Mouse (Mus musculus) splenic B cell, adult 2 months (primary cell): Measurements from ENCODE around the gene Drg1.
A peak's percentile ranks its signal among the peaks of the same experiment; 100 is the strongest.
"Not testable (repeated sequence)": the region's sequence is repeated elsewhere in the genome, so short reads cannot be mapped to it uniquely, and the experiment has no call there.

Experiments used
- DNase-seq: peaks from one replicate; pipeline ENCODE4 v3.0.0-alpha.2; 2011; ENCODE audit warnings: low read depth, low spot score
- H3K27me3 ChIP-seq: 2 replicates; pipeline ENCODE4 v1.6.1; 2012; ENCODE audit warnings: mild to moderate bottlenecking, low read length, moderate library complexity, mixed read lengths; ENCODE audit not compliant: control insufficient read depth, poor library complexity, insufficient read depth, severe bottlenecking
- H3K36me3 ChIP-seq: 2 replicates; pipeline ENCODE4 v1.6.1; 2012; ENCODE audit warnings: mild to moderate bottlenecking, low read length, moderate library complexity, mixed read lengths; ENCODE audit not compliant: control insufficient read depth, poor library complexity, insufficient read depth, severe bottlenecking

The Drg1 gene

DNA sequence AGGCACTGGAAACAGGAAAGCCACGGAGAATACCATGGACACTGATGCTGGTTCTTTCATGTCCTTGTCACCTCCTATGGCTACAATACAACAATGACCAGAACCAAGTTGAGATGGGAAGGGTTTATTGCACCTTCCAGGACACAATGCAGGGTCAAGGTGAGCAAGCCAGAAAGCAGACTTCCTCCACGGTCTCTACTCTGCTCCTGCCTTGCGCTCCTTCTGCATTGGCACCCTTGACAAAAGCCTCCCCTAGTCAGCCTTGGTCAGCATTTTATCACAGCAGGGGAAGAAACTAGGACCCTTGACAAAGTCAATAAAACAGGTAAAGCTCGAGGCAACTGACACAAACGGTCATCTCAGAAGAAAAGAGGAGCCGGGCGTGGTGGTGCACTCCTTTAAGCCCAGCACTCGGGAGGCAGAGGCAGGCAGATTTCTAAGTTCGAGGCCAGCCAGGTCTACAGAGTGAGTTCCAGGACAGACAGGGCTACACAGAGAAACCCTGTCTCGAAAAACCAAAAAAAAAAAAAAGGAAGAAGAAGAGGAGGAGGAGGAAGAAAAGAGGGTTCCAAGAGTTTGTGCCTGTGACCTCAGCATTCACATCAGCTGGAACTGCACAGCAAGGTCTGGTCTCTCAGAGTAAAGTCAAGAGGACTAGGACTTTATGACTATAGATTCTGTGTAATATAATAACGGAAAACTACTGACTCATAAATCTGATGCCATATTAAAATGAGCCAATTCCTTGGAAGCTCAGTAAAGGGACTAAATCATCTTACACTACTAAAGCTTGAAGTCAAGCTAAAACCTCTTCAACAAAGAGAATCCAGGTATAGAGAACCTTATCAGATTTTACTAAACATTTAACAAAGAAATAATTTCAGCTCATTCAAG, 92.5 kb downstream of the Drg1 start:
- not testable (repeated sequence) for H3K36me3 ChIP-seq, H3K27me3 ChIP-seq
- DNase-seq, result peak; percentile 36

DNA sequence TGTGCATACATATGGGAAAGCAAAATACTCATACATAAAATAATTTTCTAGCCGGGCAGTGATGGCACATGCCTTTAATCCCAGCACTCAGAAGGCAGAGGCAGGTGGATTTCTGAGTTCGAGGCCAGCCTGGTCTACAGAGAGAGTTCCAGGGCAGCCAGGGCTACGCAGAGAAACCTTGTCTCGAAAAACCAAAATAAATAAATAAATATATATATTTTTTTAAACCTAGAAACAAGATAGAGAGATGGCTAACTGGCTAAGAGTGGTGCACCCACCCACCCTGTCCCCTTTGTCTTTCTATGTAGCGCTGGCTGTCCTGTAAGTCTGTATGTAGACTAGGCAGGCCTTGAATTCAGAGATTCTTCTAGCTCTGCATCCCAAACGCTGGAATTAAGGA, 93.7 kb downstream of the Drg1 start:
- not testable (repeated sequence) for H3K36me3 ChIP-seq, H3K27me3 ChIP-seq, DNase-seq

DNA sequence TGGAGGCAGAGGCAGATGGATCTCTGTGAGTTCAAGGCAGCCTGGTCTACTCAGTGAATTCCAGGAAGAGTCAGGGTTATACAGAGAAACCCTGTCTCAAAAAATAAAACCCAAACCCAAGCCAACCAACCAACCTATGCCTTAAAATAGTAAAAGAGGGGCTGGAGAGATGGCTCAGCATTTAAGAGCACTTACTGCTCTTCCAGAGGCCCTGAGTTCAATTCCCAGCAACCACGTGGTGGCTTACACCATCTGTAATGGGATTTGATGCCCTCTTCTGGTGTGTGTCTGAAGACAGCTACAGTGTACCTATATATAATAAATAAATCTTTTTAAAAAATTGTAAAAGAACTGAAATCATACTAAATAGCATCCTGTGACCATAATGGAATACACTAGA, 94.3 kb downstream of the Drg1 start:
- H3K27me3 ChIP-seq, H3K36me3 ChIP-seq, DNase-seq: not testable (repeated sequence)

DNA sequence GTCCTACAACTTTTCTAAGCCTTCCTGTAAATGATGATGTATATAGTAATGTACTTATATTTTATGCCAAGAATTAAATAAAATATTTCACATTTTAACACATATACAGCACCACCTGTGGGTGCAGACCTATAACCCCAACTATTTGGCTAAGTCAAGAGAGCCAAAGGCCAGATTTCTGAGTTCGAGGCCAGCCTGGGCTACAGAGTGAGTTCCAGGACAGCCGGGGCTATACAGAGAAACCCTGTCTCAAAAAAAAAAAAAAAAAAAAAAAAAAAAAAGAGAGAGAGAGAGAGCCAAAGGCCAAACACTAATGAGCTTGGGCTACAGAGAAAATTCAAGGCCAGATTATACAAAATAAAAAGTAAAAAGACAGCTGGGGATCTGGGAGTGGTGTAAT, 97.2 kb downstream of the Drg1 start:
- not testable (repeated sequence) for H3K36me3 ChIP-seq, H3K27me3 ChIP-seq, DNase-seq

DNA sequence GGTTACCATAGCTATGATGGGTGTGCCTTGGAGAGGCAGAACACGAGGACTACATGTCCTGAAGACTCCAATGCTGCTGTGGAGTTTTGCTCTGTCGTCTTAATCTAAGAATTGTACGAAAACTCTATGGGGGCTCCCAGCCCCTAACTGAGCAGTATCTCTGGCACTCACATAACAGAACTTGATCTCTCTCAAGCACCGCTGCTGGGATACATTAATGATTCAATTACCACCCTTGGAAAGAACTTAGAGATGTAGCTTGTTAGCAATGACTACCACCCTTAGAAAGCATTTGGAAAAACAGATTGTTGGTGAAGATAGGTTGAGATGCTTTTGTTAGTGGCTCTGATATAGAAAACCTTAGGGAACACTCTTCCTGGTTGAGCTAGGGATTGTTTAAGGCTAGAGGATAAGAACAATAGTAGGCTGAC, 98.6 kb downstream of the Drg1 start:
- H3K27me3 ChIP-seq, H3K36me3 ChIP-seq: not testable (repeated sequence)
- DNase-seq, result peak; percentile 22

DNA sequence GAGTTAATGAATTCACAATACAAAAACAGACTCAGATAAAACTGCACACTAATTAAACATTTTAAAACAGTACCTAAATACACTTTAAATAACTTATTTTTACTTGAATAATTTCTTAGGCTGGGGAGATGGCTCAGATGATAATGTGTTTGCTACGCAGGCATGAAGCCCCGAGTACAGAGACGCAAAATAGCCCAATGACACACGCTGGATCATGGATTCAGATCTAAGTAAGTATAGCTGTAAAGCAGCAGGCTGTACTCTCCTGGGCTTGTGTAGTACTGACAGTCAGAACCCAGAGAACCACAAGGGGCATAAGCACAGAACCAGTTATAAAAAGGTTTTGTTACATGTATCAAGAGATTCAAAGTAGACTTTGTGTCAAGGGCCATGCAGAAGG, 99.1 kb downstream of the Drg1 start:
- DNase-seq, H3K27me3 ChIP-seq, H3K36me3 ChIP-seq: not testable (repeated sequence)

DNA sequence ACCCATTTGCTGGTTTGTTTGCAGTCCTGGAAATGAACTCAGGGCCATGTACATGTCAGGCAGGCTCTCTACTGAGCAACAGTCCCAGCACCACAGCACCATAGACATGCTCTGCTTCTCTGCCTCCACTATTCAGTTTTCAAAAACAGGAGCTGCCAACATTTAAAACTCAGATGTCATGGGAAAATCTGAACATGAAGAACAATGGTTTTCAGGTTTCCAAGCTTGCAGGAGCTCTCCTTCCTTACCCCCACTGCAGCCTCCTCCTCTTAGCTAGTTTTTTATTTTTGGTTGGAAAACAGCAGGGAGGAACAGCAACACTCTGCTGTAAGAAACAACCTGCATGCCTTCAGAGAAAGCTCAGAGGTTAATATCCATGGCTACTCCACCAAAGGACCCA, 99.9 kb downstream of the Drg1 start:
- peak; percentile 23 for DNase-seq
- not testable (repeated sequence) for H3K36me3 ChIP-seq, H3K27me3 ChIP-seq

DNA sequence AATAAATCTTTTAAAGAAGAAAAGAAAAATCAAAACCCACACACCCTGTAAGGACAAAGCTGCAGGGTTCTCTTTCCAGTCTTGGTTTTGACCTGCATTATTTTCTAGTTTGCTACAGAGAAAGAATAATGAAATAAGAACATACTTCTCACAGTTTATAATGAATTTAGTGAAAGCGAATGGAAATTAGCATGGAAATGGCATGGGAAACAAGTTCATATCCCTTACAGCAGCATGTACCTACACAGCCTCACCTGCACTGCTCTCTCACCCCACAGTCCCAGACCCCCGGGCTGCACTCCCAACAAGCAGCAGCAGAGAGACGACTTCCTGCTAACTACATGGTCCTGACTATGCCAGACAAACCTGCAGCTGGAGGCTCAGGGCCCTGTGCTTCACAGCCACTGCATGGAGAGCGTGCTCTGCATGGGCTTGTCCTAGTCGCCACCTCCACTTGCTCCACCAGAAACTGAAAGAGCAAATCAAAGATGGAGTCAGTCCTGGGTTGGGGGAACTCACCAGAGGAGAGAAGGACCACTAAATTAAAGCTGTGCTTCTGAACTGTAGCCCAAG, 100.9 kb downstream of the Drg1 start:
- not testable (repeated sequence) for H3K36me3 ChIP-seq, H3K27me3 ChIP-seq
- DNase-seq, result peak; percentile 41

DNA sequence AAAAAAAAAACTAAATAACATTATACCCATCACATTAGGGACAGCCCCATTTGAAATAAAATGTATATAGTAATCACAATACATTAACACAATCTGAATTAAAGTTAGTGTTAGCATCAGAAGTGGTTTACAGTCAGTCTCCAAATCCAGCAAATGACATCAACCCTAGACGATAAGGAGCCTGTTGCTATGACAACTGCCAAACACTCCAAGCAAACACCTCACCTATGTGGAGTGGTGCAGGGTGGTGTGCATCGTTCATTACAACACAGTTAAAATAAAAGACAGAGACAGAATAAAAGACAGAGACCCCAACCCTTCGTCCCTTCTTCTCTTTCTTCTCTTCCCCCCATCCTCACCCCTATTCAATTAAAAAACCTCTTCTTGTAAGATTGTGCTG, 102.6 kb downstream of the Drg1 start:
- H3K27me3 ChIP-seq, DNase-seq, H3K36me3 ChIP-seq: not testable (repeated sequence)

DNA sequence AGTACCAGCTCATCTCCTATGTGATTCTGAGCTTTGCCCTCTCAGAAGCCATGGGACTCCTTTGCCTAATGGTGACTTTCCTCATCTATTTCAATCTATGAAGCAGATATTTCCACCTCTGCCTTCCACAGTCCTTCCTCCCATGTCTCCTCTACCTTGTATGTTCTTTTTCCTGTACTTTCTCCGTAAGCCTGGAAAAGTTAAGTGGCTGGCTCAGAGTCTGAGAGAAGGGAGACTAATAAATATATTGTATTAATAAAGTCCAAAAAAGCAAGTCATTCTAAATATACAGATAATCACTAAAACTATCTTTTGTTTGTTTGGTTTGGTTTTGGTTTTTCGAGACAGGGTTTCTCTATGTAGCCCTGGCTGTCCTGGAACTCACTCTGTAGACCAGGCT, 103.1 kb downstream of the Drg1 start:
- H3K36me3 ChIP-seq, H3K27me3 ChIP-seq: not testable (repeated sequence)
- DNase-seq, result peak; percentile 22

DNA sequence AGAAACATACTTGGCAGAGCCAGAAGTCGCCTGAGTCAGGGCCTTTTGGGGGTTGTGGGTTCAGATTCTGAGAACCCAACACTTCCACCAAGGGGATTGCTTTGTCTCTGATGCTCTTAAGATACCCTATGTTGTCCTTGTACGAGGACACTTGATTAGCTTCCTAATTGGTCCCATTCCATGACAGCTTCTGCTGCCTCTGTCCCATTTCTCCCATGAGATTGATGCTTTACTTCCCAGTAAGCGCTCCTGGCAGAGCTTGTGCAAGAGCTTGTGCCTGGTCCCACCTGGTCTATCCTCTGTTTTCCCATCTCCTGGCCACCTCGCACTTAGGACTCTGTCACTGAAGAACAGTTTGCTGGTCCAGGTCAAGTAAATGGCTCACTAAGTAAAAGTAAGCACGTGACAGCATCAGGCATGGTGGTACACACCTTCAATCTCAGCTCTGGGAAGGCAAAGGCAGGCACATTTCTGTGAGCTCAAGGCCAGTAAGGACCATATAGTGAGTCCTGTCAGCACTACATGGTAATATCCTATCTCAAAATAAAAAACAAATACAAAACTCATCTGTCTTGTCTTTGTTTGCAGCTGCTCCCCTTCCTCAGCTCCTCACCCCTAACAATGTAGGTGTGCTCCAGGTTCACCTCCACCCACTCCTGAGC, 103.8 kb downstream of the Drg1 start:
- not testable (repeated sequence) for H3K36me3 ChIP-seq, H3K27me3 ChIP-seq
- DNase-seq, result peak; percentile 29

DNA sequence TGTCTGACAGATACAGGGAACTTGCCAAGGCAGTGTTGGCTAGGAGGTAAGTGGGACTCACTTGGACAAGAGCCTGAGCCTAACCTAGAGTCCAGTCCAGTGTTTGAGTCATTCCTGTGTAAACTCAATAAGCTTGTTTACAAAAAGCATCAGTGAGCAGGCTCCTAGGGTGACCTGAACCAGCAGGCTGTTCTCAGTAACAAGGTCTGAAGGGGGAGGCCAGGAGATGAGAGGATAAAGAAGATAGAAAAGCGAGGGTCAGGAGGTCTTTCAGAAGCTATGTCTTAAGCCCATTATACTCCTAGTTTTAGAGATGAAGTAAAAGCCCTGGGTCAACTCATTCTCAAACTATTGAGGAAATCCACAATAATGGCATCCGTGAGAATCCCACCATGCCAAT, 104.8 kb downstream of the Drg1 start:
- peak; percentile 29 for DNase-seq
- H3K27me3 ChIP-seq, H3K36me3 ChIP-seq: not testable (repeated sequence)

DNA sequence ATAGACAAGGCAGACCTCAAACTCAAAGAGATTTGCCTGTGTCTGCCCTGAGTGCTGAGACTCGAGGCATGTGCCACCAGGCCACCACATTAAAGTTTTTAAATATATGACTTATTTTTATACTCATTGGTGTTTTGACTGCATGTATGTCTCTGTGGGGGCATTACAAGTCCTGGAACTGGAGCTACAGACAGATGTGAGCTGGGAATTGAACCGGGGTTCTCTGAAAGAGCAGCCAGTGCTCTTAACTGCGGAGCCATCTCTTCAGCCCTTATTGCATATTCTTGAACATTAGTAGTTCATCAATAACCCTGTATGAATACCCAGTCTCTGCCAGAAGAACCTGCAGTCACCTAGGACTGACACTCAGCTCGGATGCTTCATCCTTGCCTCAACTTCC, 107.4 kb downstream of the Drg1 start:
- not testable (repeated sequence) for DNase-seq, H3K36me3 ChIP-seq, H3K27me3 ChIP-seq

DNA sequence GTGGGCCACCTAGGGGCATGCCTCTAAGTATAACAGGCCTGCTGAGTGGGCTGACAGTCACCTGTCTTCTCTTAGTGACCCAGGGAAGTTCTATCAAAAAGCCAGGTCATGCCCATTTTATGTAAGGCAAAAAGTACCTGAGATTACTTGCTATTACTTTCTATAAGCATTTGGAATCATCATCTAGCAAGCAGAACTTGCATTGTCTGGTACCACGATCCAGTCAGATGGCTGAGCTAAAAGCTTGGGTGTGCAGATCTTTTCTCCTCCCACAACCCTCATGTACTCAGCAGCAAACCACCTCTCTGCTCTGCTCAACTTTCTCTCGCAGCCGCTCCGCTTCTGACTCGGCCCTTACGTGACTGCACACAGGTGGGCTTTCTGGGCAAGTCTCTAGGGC, 108.2 kb downstream of the Drg1 start:
- H3K27me3 ChIP-seq, H3K36me3 ChIP-seq: not testable (repeated sequence)
- peak; percentile 45 for DNase-seq

DNA sequence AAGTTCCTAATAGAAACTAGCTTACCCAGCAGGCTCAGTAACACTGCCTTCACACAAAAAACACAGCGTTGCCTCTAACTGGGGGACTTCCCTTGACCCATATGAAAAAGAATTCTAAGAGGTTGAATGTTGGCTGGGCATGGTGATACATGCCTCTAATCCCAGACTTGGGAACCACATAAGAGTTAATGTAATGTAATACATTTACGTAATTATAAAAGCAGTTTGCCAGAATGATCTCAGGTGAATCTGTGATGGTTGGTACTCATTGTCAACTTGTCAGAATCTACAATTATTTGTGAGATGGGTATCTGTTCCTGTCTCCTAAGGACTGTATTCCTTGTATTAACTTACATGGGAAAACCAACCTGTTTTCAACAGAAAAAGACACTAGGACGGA, 109.2 kb downstream of the Drg1 start:
- not testable (repeated sequence) for DNase-seq, H3K27me3 ChIP-seq, H3K36me3 ChIP-seq
